Mouse (Mus musculus) kidney, adult 10 weeks (tissue): Measurements from ENCODE around the gene Celsr3. TPM values are rescaled to one million over a fixed set of nuclear protein-coding genes. Genes with fewer than 3 reads are reported as not detected.

Source experiments
- polyA plus RNA-seq: library from polyadenylated mRNA; stranded (reverse); fragments of 350-450 nt; fragmentation: Illumina TruSeq; extraction: RNeasy Lipid Tissue Mini Kit (QIAGEN cat#74804); gene quantifications from one replicate; pipeline ENCODE4 v1.2.3, GENCODE M21; 2014; ENCODE audit warnings: low read depth, low replicate concordance

The Celsr3 gene
- polyA plus RNA-seq: not detected

GRCm38 (mm10) chr9:108825820-108826699 is at the start of gene Celsr3:
Celsr3 (plus strand) TSS chr9:108826320.

GRCm38 (mm10) chr9:108783548-108784463 is 42.3 kb upstream of the Celsr3 start, which contains the start of gene Ip6k2:
Ip6k2 (plus strand) TSS chr9:108783796.

GRCm38 (mm10) chr9:108808163-108808665 is 17.9 kb upstream of the Celsr3 start, which contains the start of gene Nckipsd:
Nckipsd (plus strand) TSS chr9:108808368.

GRCm38 (mm10) chr9:108852976-108853375 is 26.9 kb downstream of the Celsr3 start, which contains the start of gene Slc26a6:
Slc26a6 (plus strand) TSS chr9:108853283.

Other genes with a start within 250 kb of the Celsr3 start
- 1.7 TPM for gene Wdr6, start 247.6 kb upstream of the Celsr3 start, polyA plus RNA-seq
- gene P4htm, start 228.7 kb upstream of the Celsr3 start, polyA plus RNA-seq: not detected
- gene Arih2, start 176.9 kb upstream of the Celsr3 start, polyA plus RNA-seq: 40.2 TPM
- 62.8 TPM for gene Slc25a20, start 164.2 kb upstream of the Celsr3 start, polyA plus RNA-seq
- gene Prkar2a, start 137.0 kb upstream of the Celsr3 start, polyA plus RNA-seq: 110 TPM
- gene Ip6k2, start 42.5 kb upstream of the Celsr3 start, polyA plus RNA-seq: 123 TPM
- gene Nckipsd, start 18.0 kb upstream of the Celsr3 start, polyA plus RNA-seq: 0.16 TPM
- gene Slc26a6, start 27.0 kb downstream of the Celsr3 start, polyA plus RNA-seq: 0.40 TPM
- gene Tmem89, start 88.3 kb downstream of the Celsr3 start, polyA plus RNA-seq: not detected
- gene Uqcrc1, start 110.3 kb downstream of the Celsr3 start, polyA plus RNA-seq: 108 TPM
- not detected for gene Col7a1, start 127.3 kb downstream of the Celsr3 start, polyA plus RNA-seq
- gene Ucn2, start 159.7 kb downstream of the Celsr3 start, polyA plus RNA-seq: not detected
- 0.12 TPM for gene Pfkfb4, start 165.5 kb downstream of the Celsr3 start, polyA plus RNA-seq
- 22.6 TPM for gene Shisa5, start 212.2 kb downstream of the Celsr3 start, polyA plus RNA-seq
- gene Trex1, start 233.4 kb downstream of the Celsr3 start, polyA plus RNA-seq: not detected
- 5.9 TPM for gene Atrip, start 247.8 kb downstream of the Celsr3 start, polyA plus RNA-seq